Mouse (Mus musculus) hindbrain, embryonic 15.5 days (tissue): ENCODE data around the gene Olfr1426. TPM values are rescaled to one million over a fixed set of nuclear protein-coding genes. Genes with fewer than 3 reads are reported as not detected.

Source experiments
- ATAC-seq: fragments of 200-750 bp; cut with Nextera tagmentation; 2 replicates; pipeline ENCODE4 v1.8.0; 2017; ENCODE audit warnings: low read depth, moderate number of reproducible peaks, moderate TSS enrichment; ENCODE audit not compliant: low FRiP score
- H3K27ac ChIP-seq: fragments of 300-500 bp; sonication (generic); replicated peaks from 2 replicates; pipeline ENCODE4 v1.5.1; 2015; ENCODE audit warnings: mild to moderate bottlenecking, inconsistent platforms
- H3K27me3 ChIP-seq: fragments of 300-500 bp; sonication (generic); 2 replicates; pipeline ENCODE4 v1.6.1; 2015; ENCODE audit warnings: control low read depth, inconsistent platforms
- H3K36me3 ChIP-seq: fragments of 300-500 bp; sonication (generic); 2 replicates; pipeline ENCODE4 v1.6.1; 2015; ENCODE audit warnings: control low read depth, inconsistent platforms
- H3K4me1 ChIP-seq: fragments of 300-500 bp; sonication (generic); replicated peaks from 2 replicates; pipeline ENCODE4 v1.6.1; 2015; ENCODE audit warnings: control low read depth, inconsistent platforms
- H3K4me2 ChIP-seq: fragments of 300-500 bp; sonication (generic); 2 replicates; pipeline ENCODE4 v1.6.1; 2015; ENCODE audit warnings: moderate library complexity, mild to moderate bottlenecking, inconsistent platforms
- H3K4me3 ChIP-seq: fragments of 300-500 bp; sonication (generic); 2 replicates; pipeline ENCODE4 v1.5.1; 2015; ENCODE audit warnings: mild to moderate bottlenecking, inconsistent platforms
- H3K9ac ChIP-seq: fragments of 300-500 bp; sonication (generic); 2 replicates; pipeline ENCODE4 v1.6.1; 2015; ENCODE audit warnings: inconsistent platforms
- H3K9me3 ChIP-seq: fragments of 300-500 bp; sonication (generic); 2 replicates; pipeline ENCODE4 v1.6.1; 2016; ENCODE audit warnings: control low read depth, inconsistent platforms
- WGBS: fragments of 180-500 bp; shearing (Covaris S2); methylation state at CpG from one replicate; pipeline ENCODE4 v1.1.7; 2015; 5-methylcytosine and 5-hydroxymethylcytosine counted together
- polyA plus RNA-seq: library from polyadenylated mRNA; unstranded; fragments of >200 nt; fragmentation: Nextera tagmentation; extraction: Ambion mirVana; gene quantifications from 2 replicates; pipeline ENCODE4 v1.2.1, GENCODE M21; 2015

Gene Olfr1426
- polyA plus RNA-seq, 1 experiment from 2014 or later: not detected

GRCm38 (mm10) chr19:12041217-12041616 is 50.6 kb downstream of the Olfr1426 start, which contains the start of gene Olfr1423:
Gene Olfr1423, minus strand, starts transcription at chr19:12041317.
- Histone ChIP-seq H3K27ac (no peak within 1 kb of the TSS), H3K36me3 (no peaks in the 10 kb centered on the region), H3K9ac (no peak within 1 kb of the TSS), H3K4me3 (no peak within 1 kb of the TSS), H3K9me3 (no peaks in the 10 kb centered on the region), H3K27me3 (no peaks in the 10 kb centered on the region), H3K4me2 (no peak within 1 kb of the TSS), H3K4me1 (no peaks in the 10 kb centered on the region)
- no peak for ATAC-seq
- 64% methylated on average over 2 of the region's 2 CpGs for WGBS

DNA sequence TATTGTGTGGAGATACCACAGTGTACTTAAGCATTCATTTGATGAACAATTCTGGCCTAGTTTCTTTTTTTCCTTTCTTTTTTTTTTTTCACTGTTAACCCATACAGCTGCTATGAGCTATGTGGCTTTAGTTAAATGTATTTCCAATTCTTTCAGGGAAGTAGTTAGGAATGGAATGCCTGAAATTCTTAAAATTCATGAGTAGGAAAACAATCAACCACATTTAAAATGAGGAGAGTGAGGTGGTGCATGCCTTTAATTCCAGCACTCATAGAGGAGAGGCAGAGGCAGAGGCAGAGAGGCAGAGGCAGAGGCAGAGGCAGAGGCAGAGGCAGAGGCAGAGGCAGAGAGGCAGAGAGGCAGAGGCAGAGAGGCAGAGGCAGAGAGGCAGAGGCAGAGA is 54.1 kb downstream of the Olfr1426 start:
- no peaks in the 10 kb centered on the region for H3K4me1 ChIP-seq
- no peak overlapping the region for H3K4me2 ChIP-seq
- no peaks in the 10 kb centered on the region for H3K36me3 ChIP-seq
- no peak overlapping the region for H3K27ac ChIP-seq
- H3K9me3 ChIP-seq: no peaks in the 10 kb centered on the region
- ATAC-seq: no peak
- H3K9ac ChIP-seq: no peak overlapping the region
- H3K27me3 ChIP-seq: no peaks in the 10 kb centered on the region
- H3K4me3 ChIP-seq: no peak overlapping the region

Other genes starting within 250 kb of the Olfr1426 start
- gene Olfr1418, start 230.9 kb downstream of the Olfr1426 start, polyA plus RNA-seq: not detected in 2 replicates
- not detected in 2 replicates for gene Olfr1419, start 216.9 kb downstream of the Olfr1426 start, polyA plus RNA-seq
- gene Olfr1420, start 205.4 kb downstream of the Olfr1426 start, polyA plus RNA-seq: not detected in 2 replicates
- gene Patl1, start 179.6 kb downstream of the Olfr1426 start, polyA plus RNA-seq: 15.1 and 16.8 TPM in 2 replicates
- 3.4 and 3.7 TPM in 2 replicates for gene Osbp, start 126.1 kb downstream of the Olfr1426 start, polyA plus RNA-seq
- not detected in 2 replicates for gene Olfr1423, start 50.7 kb downstream of the Olfr1426 start, polyA plus RNA-seq
- not detected in 2 replicates for gene Olfr1424, start 29.3 kb downstream of the Olfr1426 start, polyA plus RNA-seq
- not detected in 2 replicates for gene Olfr1425, start 14.3 kb downstream of the Olfr1426 start, polyA plus RNA-seq
- not detected in 2 replicates for gene Olfr1427, start 11.3 kb upstream of the Olfr1426 start, polyA plus RNA-seq
- not detected in 2 replicates for gene Olfr1428, start 23.9 kb upstream of the Olfr1426 start, polyA plus RNA-seq
- gene Olfr76, start 31.2 kb upstream of the Olfr1426 start, polyA plus RNA-seq: not detected in 2 replicates
- not detected in 2 replicates for gene Olfr1555-ps1, start 78.1 kb upstream of the Olfr1426 start, polyA plus RNA-seq
- gene Olfr1431, start 108.6 kb upstream of the Olfr1426 start, polyA plus RNA-seq: not detected in 2 replicates
- gene Olfr1432, start 140.6 kb upstream of the Olfr1426 start, polyA plus RNA-seq: not detected in 2 replicates
- gene Olfr262, start 149.6 kb upstream of the Olfr1426 start, polyA plus RNA-seq: not detected in 2 replicates
- not detected in 2 replicates for gene Olfr235, start 169.0 kb upstream of the Olfr1426 start, polyA plus RNA-seq
- not detected in 2 replicates for gene Olfr1434, start 187.8 kb upstream of the Olfr1426 start, polyA plus RNA-seq
- gene Olfr1436, start 207.1 kb upstream of the Olfr1426 start, polyA plus RNA-seq: not detected in 2 replicates
- gene Olfr1437, start 233.1 kb upstream of the Olfr1426 start, polyA plus RNA-seq: not detected in 2 replicates
- gene Olfr1438-ps1, start 243.9 kb upstream of the Olfr1426 start, polyA plus RNA-seq: not detected in 2 replicates